Mouse (Mus musculus): Measurements from ENCODE around the gene Fhl4. TPM values are rescaled to one million over a fixed set of nuclear protein-coding genes. Genes with fewer than 3 reads are reported as not detected.

Gene Fhl4
- 0.79 and 0.95 TPM in 2 replicates for polyA plus RNA-seq (2016; fragmentation: Nextera tagmentation; extraction: Ambion mirVana)

GRCm38 (mm10) chr10:85102247-85103084, at the start of gene Fhl4, which contains the start of gene Tmem263:
Gene Fhl4, minus strand, starts transcription at chr10:85102495.
Gene Tmem263, plus strand, starts transcription at chr10:85102627.
- Histone ChIP-seq H3K4me2 (peak within 1 kb of the TSS; percentile 85), H3K9ac (replicated peaks) (peak within 1 kb of the TSS; percentile 92), H3K27me3 (no peaks in the 10 kb centered on the region), H3K4me1 (replicated peaks) (peaks cover 18% of the 10 kb centered on the region), H3K9me3 (no peaks in the 10 kb centered on the region), H3K4me3 (replicated peaks) (peak within 1 kb of the TSS; percentile 97), H3K36me3 (0 out of 2 replicates have a peak, but pooled peaks cover 3% of the 10 kb centered on the region), H3K27ac (peak within 1 kb of the TSS; percentile 88)
- under 1% methylated on average over 78 of the region's 96 CpGs for WGBS
- ATAC-seq (ENCODE audit: insufficient number of reproducible peaks, insufficient read depth, low FRiP score, low TSS enrichment, low read depth), result peak; percentile 90

- Histone ChIP-seq H3K9ac (replicated peaks) (no peak overlapping the region), H3K36me3 (peaks cover 39% of the 10 kb centered on the region), H3K4me1 (replicated peaks) (no peaks in the 10 kb centered on the region), H3K4me2 (no peak overlapping the region), H3K27ac (no peak overlapping the region), H3K9me3 (no peaks in the 10 kb centered on the region), H3K27me3 (no peaks in the 10 kb centered on the region), H3K4me3 (replicated peaks) (no peak overlapping the region)
- ATAC-seq (ENCODE audit: insufficient number of reproducible peaks, insufficient read depth, low FRiP score, low TSS enrichment, low read depth), result no peak
- 85% methylated on average over 5 of the region's 5 CpGs for WGBS
These were observed 46.9 kb upstream of the Fhl4 start for GRCm38 (mm10) chr10:85149226-85149625.

GRCm38 (mm10) chr10:85146282-85146681, 44.0 kb upstream of the Fhl4 start:
- no peak for ATAC-seq (ENCODE audit: insufficient number of reproducible peaks, insufficient read depth, low FRiP score, low TSS enrichment, low read depth)
- H3K4me2 ChIP-seq, result no peak overlapping the region
- no peaks in the 10 kb centered on the region for H3K27me3 ChIP-seq
- H3K27ac ChIP-seq, result no peak overlapping the region
- H3K9ac ChIP-seq (replicated peaks), result no peak overlapping the region
- peaks cover 47% of the 10 kb centered on the region for H3K36me3 ChIP-seq
- WGBS, result 89% methylated on average over 14 of the region's 14 CpGs
- no peak overlapping the region for H3K4me3 ChIP-seq (replicated peaks)
- H3K9me3 ChIP-seq, result no peaks in the 10 kb centered on the region
- H3K4me1 ChIP-seq (replicated peaks), result peaks cover 5% of the 10 kb centered on the region

- H3K4me3 ChIP-seq (replicated peaks), result no peak overlapping the region
- no peaks in the 10 kb centered on the region for H3K27me3 ChIP-seq
- H3K9me3 ChIP-seq, result no peaks in the 10 kb centered on the region
- peaks cover 12% of the 10 kb centered on the region for H3K4me1 ChIP-seq (replicated peaks)
- 0 out of 2 replicates have a peak overlapping the region, but pooled peaks have one; percentile 23 for H3K27ac ChIP-seq
- peaks cover 25% of the 10 kb centered on the region for H3K36me3 ChIP-seq
- H3K4me2 ChIP-seq, result no peak overlapping the region
- 31% methylated on average over 9 of the region's 9 CpGs for WGBS
- H3K9ac ChIP-seq (replicated peaks), result no peak overlapping the region
- peak; percentile 92 for ATAC-seq (ENCODE audit: insufficient number of reproducible peaks, insufficient read depth, low FRiP score, low TSS enrichment, low read depth)
These were observed 39.2 kb upstream of the Fhl4 start for GRCm38 (mm10) chr10:85141465-85141864.

- 91% methylated on average over 6 of the region's 6 CpGs for WGBS
- Histone ChIP-seq H3K9me3 (no peaks in the 10 kb centered on the region), H3K4me1 (replicated peaks) (peaks cover 7% of the 10 kb centered on the region; the same call in 1 of the 2 replicates), H3K27ac (no peak overlapping the region), H3K36me3 (peaks cover 16% of the 10 kb centered on the region; the same call in 1 of the 2 replicates), H3K4me3 (replicated peaks) (no peak overlapping the region), H3K9ac (replicated peaks) (no peak overlapping the region), H3K4me2 (no peak overlapping the region), H3K27me3 (no peaks in the 10 kb centered on the region)
- no peak for ATAC-seq (ENCODE audit: insufficient number of reproducible peaks, insufficient read depth, low FRiP score, low TSS enrichment, low read depth)
These were observed 34.3 kb upstream of the Fhl4 start for GRCm38 (mm10) chr10:85136573-85136972.

GRCm38 (mm10) chr10:85128453-85128852, 26.2 kb upstream of the Fhl4 start:
- no peak overlapping the region; the same call in 1 of the 2 replicates for H3K27ac ChIP-seq
- peak overlapping the region; percentile 67 for H3K4me2 ChIP-seq
- no peaks in the 10 kb centered on the region for H3K9me3 ChIP-seq
- H3K9ac ChIP-seq (replicated peaks), result no peak overlapping the region
- H3K4me1 ChIP-seq (replicated peaks), result peaks cover 6% of the 10 kb centered on the region
- 0 out of 2 replicates have a peak, but pooled peaks have one; percentile 1 for ATAC-seq (ENCODE audit: insufficient number of reproducible peaks, insufficient read depth, low FRiP score, low TSS enrichment, low read depth)
- WGBS, result 18% methylated on average over 7 of the region's 7 CpGs
- H3K4me3 ChIP-seq (replicated peaks), result peak overlapping the region; percentile 71
- H3K27me3 ChIP-seq, result no peaks in the 10 kb centered on the region
- H3K36me3 ChIP-seq, result peaks cover 32% of the 10 kb centered on the region; the same call in 1 of the 2 replicates

GRCm38 (mm10) chr10:85127395-85128287, 25.3 kb upstream of the Fhl4 start, which contains the start of gene Mterf2:
Gene Mterf2, minus strand, starts transcription at chr10:85128027.
- H3K27ac ChIP-seq, result peak within 1 kb of the TSS; percentile 29; the same call in 1 of the 2 replicates

GRCm38 (mm10) chr10:85125184-85125583, 22.9 kb upstream of the Fhl4 start:
- Histone ChIP-seq H3K9ac (replicated peaks) (no peak overlapping the region), H3K4me1 (replicated peaks) (peaks cover 6% of the 10 kb centered on the region), H3K4me3 (replicated peaks) (no peak overlapping the region), H3K27ac (no peak overlapping the region), H3K36me3 (peaks cover 53% of the 10 kb centered on the region), H3K4me2 (no peak overlapping the region), H3K27me3 (no peaks in the 10 kb centered on the region), H3K9me3 (no peaks in the 10 kb centered on the region)
- WGBS, result 88% methylated on average over 13 of the region's 13 CpGs
- ATAC-seq (ENCODE audit: insufficient number of reproducible peaks, insufficient read depth, low FRiP score, low TSS enrichment, low read depth), result no peak

More at GRCm38 (mm10) chr10:85127395-85128287, 25.3 kb upstream of the Fhl4 start, which contains the start of gene Mterf2:
- Histone ChIP-seq H3K9me3 (no peaks in the 10 kb centered on the region), H3K36me3 (peaks cover 32% of the 10 kb centered on the region; the same call in 1 of the 2 replicates), H3K4me2 (peak within 1 kb of the TSS; percentile 67), H3K4me1 (replicated peaks) (peaks cover 6% of the 10 kb centered on the region), H3K27me3 (no peaks in the 10 kb centered on the region), H3K9ac (replicated peaks) (peak within 1 kb of the TSS; percentile 78), H3K4me3 (replicated peaks) (peak within 1 kb of the TSS; percentile 71)
- WGBS, result 7% methylated on average over 20 of the region's 20 CpGs
- peak; percentile 99 for ATAC-seq (ENCODE audit: insufficient number of reproducible peaks, insufficient read depth, low FRiP score, low TSS enrichment, low read depth)

- peaks cover 58% of the 10 kb centered on the region for H3K36me3 ChIP-seq
These were observed 12.1 kb upstream of the Fhl4 start for GRCm38 (mm10) chr10:85114409-85114808.

GRCm38 (mm10) chr10:85103085-85103885, 990 bp upstream of the Fhl4 start:
- H3K36me3 ChIP-seq, result 0 out of 2 replicates have a peak, but pooled peaks cover 3% of the 10 kb centered on the region
- H3K27ac ChIP-seq, result peak overlapping the region; percentile 83
- H3K4me1 ChIP-seq (replicated peaks), result peaks cover 18% of the 10 kb centered on the region
- no peaks in the 10 kb centered on the region for H3K9me3 ChIP-seq
- peak overlapping the region; percentile 97 for H3K4me3 ChIP-seq (replicated peaks)
- peak; percentile 52; the same call in 1 of the 2 replicates for ATAC-seq (ENCODE audit: insufficient number of reproducible peaks, insufficient read depth, low FRiP score, low TSS enrichment, low read depth)
- H3K9ac ChIP-seq (replicated peaks), result peak overlapping the region; percentile 92
- WGBS, result 1% methylated on average over 34 of the region's 34 CpGs
- H3K27me3 ChIP-seq, result no peaks in the 10 kb centered on the region
- peak overlapping the region; percentile 85 for H3K4me2 ChIP-seq

More at GRCm38 (mm10) chr10:85114409-85114808, 12.1 kb upstream of the Fhl4 start:
- Histone ChIP-seq H3K27me3 (no peaks in the 10 kb centered on the region), H3K9me3 (no peaks in the 10 kb centered on the region), H3K4me1 (replicated peaks) (no peaks in the 10 kb centered on the region), H3K4me3 (replicated peaks) (no peak overlapping the region), H3K27ac (no peak overlapping the region), H3K4me2 (no peak overlapping the region), H3K9ac (replicated peaks) (no peak overlapping the region)
- ATAC-seq (ENCODE audit: insufficient number of reproducible peaks, insufficient read depth, low FRiP score, low TSS enrichment, low read depth), result no peak
- 81% methylated on average over 4 of the region's 4 CpGs for WGBS

Measured in limb, embryonic 12.5 days (tissue).